Mouse (Mus musculus) midbrain, embryonic 14.5 days (tissue): ENCODE measurements around the gene Nxn. TPM values are rescaled to one million over a fixed set of nuclear protein-coding genes. Genes with fewer than 3 reads are reported as not detected.

Source experiments
- ATAC-seq: fragments of 200-750 bp; cut with Nextera tagmentation; 2 replicates; pipeline ENCODE4 v1.8.0; 2017; ENCODE audit warnings: moderate number of reproducible peaks, moderate library complexity; ENCODE audit not compliant: low FRiP score, low TSS enrichment
- DNase-seq: peaks from one replicate; pipeline ENCODE4 v3.0.0-alpha.2; 2015
- H3K27ac ChIP-seq: fragments of 300-500 bp; sonication (generic); replicated peaks from 2 replicates; pipeline ENCODE4 v1.5.1; 2014; ENCODE audit warnings: mild to moderate bottlenecking, low read depth, low read length, moderate library complexity
- H3K27me3 ChIP-seq: fragments of 300-500 bp; sonication (generic); 2 replicates; pipeline ENCODE4 v1.6.1; 2014; ENCODE audit warnings: low read length, control low read depth, mixed read lengths; ENCODE audit not compliant: control insufficient read depth, insufficient read depth
- H3K36me3 ChIP-seq: fragments of 300-500 bp; sonication (generic); 2 replicates; pipeline ENCODE4 v1.6.1; 2014; ENCODE audit warnings: low read length, control low read depth; ENCODE audit not compliant: control insufficient read depth, insufficient read depth
- H3K4me1 ChIP-seq: fragments of 300-500 bp; sonication (generic); 2 replicates; pipeline ENCODE4 v1.6.1; 2014; ENCODE audit warnings: mild to moderate bottlenecking, antibody characterized with exemption, low read length, control low read depth; ENCODE audit not compliant: control insufficient read depth, insufficient read depth
- H3K4me2 ChIP-seq: fragments of 300-500 bp; sonication (generic); 2 replicates; pipeline ENCODE4 v1.6.1; 2014; ENCODE audit warnings: mild to moderate bottlenecking, low read length, moderate library complexity
- H3K4me3 ChIP-seq: fragments of 300-500 bp; sonication (generic); replicated peaks from 2 replicates; pipeline ENCODE4 v1.5.1; 2014; ENCODE audit warnings: low read depth, low read length
- H3K9ac ChIP-seq: fragments of 300-500 bp; sonication (generic); replicated peaks from 2 replicates; pipeline ENCODE4 v1.6.1; 2014; ENCODE audit warnings: mild to moderate bottlenecking, low read length, moderate library complexity
- H3K9me3 ChIP-seq: fragments of 300-500 bp; sonication (generic); 2 replicates; pipeline ENCODE4 v1.6.1; 2016; ENCODE audit warnings: low read length, control low read depth, mixed read lengths; ENCODE audit not compliant: control insufficient read depth
- WGBS: fragments of 180-500 bp; shearing (Covaris S2); extraction: QIAGEN DNeasy Blood & Tissue Kit; methylation state at CpG from one replicate; pipeline ENCODE4 v1.1.7; 2014; 5-methylcytosine and 5-hydroxymethylcytosine counted together
- polyA plus RNA-seq: library from polyadenylated mRNA; unstranded; fragments of >200 nt; fragmentation: Nextera tagmentation; extraction: Ambion mirVana; gene quantifications from 2 replicates; pipeline ENCODE4 v1.2.1, GENCODE M21; 2014

Nxn gene
- polyA plus RNA-seq, 1 experiment from 2014 or later: 28.2 TPM

GRCm38 (mm10) chr11:76350931-76351623 lies 47.9 kb downstream of the Nxn start:
- Histone ChIP-seq H3K27me3 (no peaks in the 10 kb centered on the region), H3K9me3 (no peaks in the 10 kb centered on the region), H3K4me2 (no peak overlapping the region), H3K27ac (peak overlapping the region; percentile 60), H3K36me3 (no peaks in the 10 kb centered on the region), H3K4me1 (peaks cover 35% of the 10 kb centered on the region), H3K4me3 (no peak overlapping the region), H3K9ac (no peak overlapping the region; the same call in 1 of the 2 replicates)
- WGBS: 10% methylated on average over 10 of the region's 10 CpGs
- DNase-seq (peak; percentile 59), ATAC-seq (no peak)

- 41% methylated on average over 5 of the region's 5 CpGs for WGBS
- Histone ChIP-seq H3K9ac (no peak overlapping the region), H3K9me3 (no peaks in the 10 kb centered on the region), H3K27ac (no peak overlapping the region), H3K27me3 (no peaks in the 10 kb centered on the region), H3K4me2 (no peak overlapping the region), H3K4me1 (peaks cover 32% of the 10 kb centered on the region), H3K4me3 (no peak overlapping the region), H3K36me3 (no peaks in the 10 kb centered on the region)
- ATAC-seq (no peak), DNase-seq (no peak)
Measured at GRCm38 (mm10) chr11:76349833-76350232, 49.1 kb downstream of the Nxn start.

GRCm38 (mm10) chr11:76347589-76347988 lies 51.4 kb downstream of the Nxn start:
- WGBS: 46% methylated on average over 4 of the region's 4 CpGs
- no peaks in the 10 kb centered on the region for H3K27me3 ChIP-seq
- no peak overlapping the region for H3K9ac ChIP-seq
- DNase-seq (no peak), ATAC-seq (no peak)
- H3K36me3 ChIP-seq: no peaks in the 10 kb centered on the region
- no peaks in the 10 kb centered on the region for H3K9me3 ChIP-seq
- H3K27ac ChIP-seq: no peak overlapping the region
- H3K4me2 ChIP-seq: no peak overlapping the region
- no peak overlapping the region for H3K4me3 ChIP-seq
- H3K4me1 ChIP-seq: peaks cover 32% of the 10 kb centered on the region

- Histone ChIP-seq H3K9me3 (no peaks in the 10 kb centered on the region), H3K4me3 (no peak overlapping the region), H3K4me2 (no peak overlapping the region), H3K9ac (no peak overlapping the region), H3K36me3 (no peaks in the 10 kb centered on the region), H3K27ac (no peak overlapping the region), H3K27me3 (no peaks in the 10 kb centered on the region), H3K4me1 (no peaks in the 10 kb centered on the region)
- no peak for ATAC-seq
- DNase-seq: no peak
- WGBS: 61% methylated on average over 9 of the region's 9 CpGs
Measured at GRCm38 (mm10) chr11:76343031-76343430, 55.9 kb downstream of the Nxn start.

GRCm38 (mm10) chr11:76341884-76342645 lies 56.9 kb downstream of the Nxn start:
- DNase-seq (no peak), ATAC-seq (no peak)
- WGBS: 85% methylated on average over 14 of the region's 14 CpGs

GRCm38 (mm10) chr11:76341163-76341562 lies 57.8 kb downstream of the Nxn start:
- H3K9me3 ChIP-seq: no peaks in the 10 kb centered on the region
- ATAC-seq (no peak), DNase-seq (peak; percentile 44)
- no peak overlapping the region for H3K4me2 ChIP-seq
- H3K4me1 ChIP-seq: no peaks in the 10 kb centered on the region
- no peaks in the 10 kb centered on the region for H3K36me3 ChIP-seq
- 51% methylated on average over 14 of the region's 14 CpGs for WGBS
- H3K4me3 ChIP-seq: no peak overlapping the region
- H3K27ac ChIP-seq: no peak overlapping the region
- H3K27me3 ChIP-seq: no peaks in the 10 kb centered on the region
- no peak overlapping the region for H3K9ac ChIP-seq

More at GRCm38 (mm10) chr11:76341884-76342645, 56.9 kb downstream of the Nxn start:
- Histone ChIP-seq H3K36me3 (no peaks in the 10 kb centered on the region), H3K9me3 (no peaks in the 10 kb centered on the region), H3K27ac (no peak overlapping the region), H3K27me3 (no peaks in the 10 kb centered on the region), H3K9ac (no peak overlapping the region), H3K4me3 (no peak overlapping the region), H3K4me2 (no peak overlapping the region), H3K4me1 (no peaks in the 10 kb centered on the region)

- no peak for DNase-seq
- H3K9me3 ChIP-seq: no peaks in the 10 kb centered on the region
- H3K9ac ChIP-seq: no peak overlapping the region
- ATAC-seq: no peak
- 78% methylated on average over 5 of the region's 5 CpGs for WGBS
- no peak overlapping the region for H3K4me3 ChIP-seq
- no peaks in the 10 kb centered on the region for H3K4me1 ChIP-seq
- no peak overlapping the region for H3K4me2 ChIP-seq
- no peaks in the 10 kb centered on the region for H3K36me3 ChIP-seq
- no peaks in the 10 kb centered on the region for H3K27me3 ChIP-seq
- no peak overlapping the region for H3K27ac ChIP-seq
Measured at GRCm38 (mm10) chr11:76339830-76340229, 59.1 kb downstream of the Nxn start.

- 74% methylated on average over 11 of the region's 11 CpGs for WGBS
Measured at GRCm38 (mm10) chr11:76339141-76339540, 59.8 kb downstream of the Nxn start.

GRCm38 (mm10) chr11:76338656-76339055 lies 60.3 kb downstream of the Nxn start:
- no peaks in the 10 kb centered on the region for H3K4me1 ChIP-seq
- H3K4me3 ChIP-seq: no peak overlapping the region
- no peaks in the 10 kb centered on the region for H3K9me3 ChIP-seq
- no peaks in the 10 kb centered on the region for H3K27me3 ChIP-seq
- no peak for ATAC-seq
- H3K4me2 ChIP-seq: no peak overlapping the region
- WGBS: 90% methylated on average over 8 of the region's 8 CpGs
- no peak overlapping the region for H3K9ac ChIP-seq
- DNase-seq: no peak
- no peaks in the 10 kb centered on the region for H3K36me3 ChIP-seq
- H3K27ac ChIP-seq: no peak overlapping the region

More at GRCm38 (mm10) chr11:76339141-76339540, 59.8 kb downstream of the Nxn start:
- Histone ChIP-seq H3K4me3 (no peak overlapping the region), H3K36me3 (no peaks in the 10 kb centered on the region), H3K9me3 (no peaks in the 10 kb centered on the region), H3K27ac (no peak overlapping the region), H3K4me1 (no peaks in the 10 kb centered on the region), H3K4me2 (no peak overlapping the region), H3K27me3 (no peaks in the 10 kb centered on the region), H3K9ac (no peak overlapping the region)
- no peak for DNase-seq
- ATAC-seq: no peak
